ENCODE assay signal across 10 mouse cellular contexts in genomic region chr2:167343369-167344140, GRCm38 (mm10). TPM values are rescaled to one million over a fixed set of nuclear protein-coding genes. Genes with fewer than 3 reads are reported as not detected.
DNase-seq lines count a peak whose midpoint lies in the region; ATAC-seq and TF ChIP-seq lines count a peak whose summit lies in the region.
"Had no signal": no experiment of that assay in that cellular context is flagged by ENCODE, and none has a peak within 500 bp of the region (broad histone marks: within the 10 kb centered on the region; RNA-seq: fewer than 3 reads in every experiment).

No protein-coding gene starts in this region.

- H3K4me2 ChIP-seq in intestine, embryonic 14.5 days (ENCODE audit: low read length): no peak overlapping the region
- H3K4me2 ChIP-seq in intestine, embryonic 15.5 days (replicated peaks): no peak overlapping the region
- no peak overlapping the region for H3K4me2 ChIP-seq in embryonic facial prominence, embryonic 15.5 days (replicated peaks)
- H3K4me2 ChIP-seq in liver, postnatal 0 days (ENCODE audit: low read depth, low read length): peak overlapping the region; percentile 54
- H3K4me2 ChIP-seq: hindbrain, embryonic 15.5 days had no signal

- WGBS in intestine, embryonic 14.5 days: 69% methylated on average over 12 of the region's 12 CpGs
- 64% methylated on average over 12 of the region's 12 CpGs for WGBS in intestine, embryonic 15.5 days
- WGBS in embryonic facial prominence, embryonic 15.5 days: 57% methylated on average over 12 of the region's 12 CpGs
- 54% methylated on average over 12 of the region's 12 CpGs for WGBS in liver, postnatal 0 days (ENCODE audit: insufficient replicate concordance)

- peaks cover 23% of the 10 kb centered on the region for H3K4me1 ChIP-seq in intestine, embryonic 14.5 days (replicated peaks; ENCODE audit: control insufficient read depth, insufficient read depth, low read length)
- H3K4me1 ChIP-seq in intestine, embryonic 15.5 days (replicated peaks): peaks cover 24% of the 10 kb centered on the region
- H3K4me1 ChIP-seq in embryonic facial prominence, embryonic 15.5 days: peaks cover 13% of the 10 kb centered on the region
- H3K4me1 ChIP-seq in liver, postnatal 0 days (ENCODE audit: insufficient read depth): peaks cover 31% of the 10 kb centered on the region

- H3K27me3 ChIP-seq in intestine, embryonic 14.5 days (replicated peaks; ENCODE audit: control insufficient read depth, insufficient read depth, low read length): no peaks in the 10 kb centered on the region
- H3K27me3 ChIP-seq in intestine, embryonic 15.5 days (replicated peaks): no peaks in the 10 kb centered on the region
- H3K27me3 ChIP-seq in embryonic facial prominence, embryonic 15.5 days: no peaks in the 10 kb centered on the region
- peaks cover 11% of the 10 kb centered on the region; the same call in 1 of the 2 replicates for H3K27me3 ChIP-seq in liver, postnatal 0 days (ENCODE audit: insufficient read depth, low read length)
- H3K27me3 ChIP-seq: hindbrain, embryonic 15.5 days had no signal

- H3K9me3 ChIP-seq in intestine, embryonic 14.5 days (ENCODE audit: control insufficient read depth, low read length): no peaks in the 10 kb centered on the region
- H3K9me3 ChIP-seq in intestine, embryonic 15.5 days: no peaks in the 10 kb centered on the region
- no peaks in the 10 kb centered on the region for H3K9me3 ChIP-seq in embryonic facial prominence, embryonic 15.5 days (replicated peaks)
- H3K9me3 ChIP-seq in liver, postnatal 0 days (ENCODE audit: low read length): no peaks in the 10 kb centered on the region
- H3K9me3 ChIP-seq: hindbrain, embryonic 15.5 days had no signal

- TF ChIP-seq EP300 in liver, postnatal 0 days (IDR thresholded peaks at IDR 0.05; ENCODE audit: low read depth): peak; percentile 84

- peak; percentile 51 for DNase-seq in adrenal gland, postnatal 14 days
- no peak for DNase-seq in adrenal gland, postnatal 4 days (ENCODE audit: low spot score in 2 of 2)
- no peak for DNase-seq in intestine, embryonic 14.5 days (ENCODE audit: low spot score)
- peak; percentile 59 for DNase-seq in liver, postnatal 0 days
- DNase-seq in embryo, embryonic 10 days (ENCODE audit: low spot score): no peak
- no peak for DNase-seq in adipocyte (ENCODE audit: low spot score)
- DNase-seq: left cerebral cortex, postnatal 4 days had no signal

- ATAC-seq in intestine, embryonic 14.5 days (replicated peaks; ENCODE audit: low FRiP score, low TSS enrichment, low read depth): no peak
- no peak for ATAC-seq in intestine, embryonic 15.5 days
- 0 out of 2 replicates have a peak, but pooled peaks have one; percentile 44 for ATAC-seq in embryonic facial prominence, embryonic 15.5 days (ENCODE audit: insufficient number of reproducible peaks, low FRiP score, low TSS enrichment, low read depth)
- peak; percentile 80 for ATAC-seq in liver, postnatal 0 days

- H3K9ac ChIP-seq in intestine, embryonic 14.5 days (ENCODE audit: low read length): 0 out of 2 replicates have a peak overlapping the region, but pooled peaks have one; percentile 16
- no peak overlapping the region for H3K9ac ChIP-seq in intestine, embryonic 15.5 days
- H3K9ac ChIP-seq in embryonic facial prominence, embryonic 15.5 days: no peak overlapping the region
- peak overlapping the region; percentile 3; the same call in 1 of the 2 replicates for H3K9ac ChIP-seq in liver, postnatal 0 days (replicated peaks)
- H3K9ac ChIP-seq: hindbrain, embryonic 15.5 days had no signal

- H3K27ac ChIP-seq in intestine, embryonic 14.5 days (ENCODE audit: low read depth): no peak overlapping the region
- H3K27ac ChIP-seq in intestine, embryonic 15.5 days: no peak overlapping the region
- no peak overlapping the region for H3K27ac ChIP-seq in embryonic facial prominence, embryonic 15.5 days (replicated peaks)
- H3K27ac ChIP-seq in liver, postnatal 0 days (ENCODE audit: low read depth): 0 out of 2 replicates have a peak overlapping the region, but pooled peaks have one; percentile 51
- H3K27ac ChIP-seq: hindbrain, embryonic 15.5 days had no signal

- TF ChIP-seq CTCF in liver, postnatal 0 days (IDR thresholded peaks at IDR 0.05; ENCODE audit: low read depth): no peak

- H3K4me3 ChIP-seq in intestine, embryonic 14.5 days (ENCODE audit: low read depth, low read length): no peak overlapping the region
- no peak overlapping the region for H3K4me3 ChIP-seq in intestine, embryonic 15.5 days (replicated peaks)
- no peak overlapping the region for H3K4me3 ChIP-seq in embryonic facial prominence, embryonic 15.5 days (replicated peaks)
- H3K4me3 ChIP-seq in liver, postnatal 0 days (ENCODE audit: low read depth, low read length): peak overlapping the region; percentile 11; the same call in 1 of the 2 replicates
- H3K4me3 ChIP-seq: hindbrain, embryonic 15.5 days had no signal

- no peaks in the 10 kb centered on the region for H3K36me3 ChIP-seq in intestine, embryonic 14.5 days (ENCODE audit: control insufficient read depth, insufficient read depth, low read length)
- H3K36me3 ChIP-seq in intestine, embryonic 15.5 days: no peaks in the 10 kb centered on the region
- no peaks in the 10 kb centered on the region for H3K36me3 ChIP-seq in embryonic facial prominence, embryonic 15.5 days
- H3K36me3 ChIP-seq in liver, postnatal 0 days (replicated peaks; ENCODE audit: insufficient read depth, low read length): no peaks in the 10 kb centered on the region
- H3K36me3 ChIP-seq: hindbrain, embryonic 15.5 days had no signal

RNA-seq across cellular contexts. Expression of gene B4galt5, which starts 5.4 kb away (rescaled TPM):
- 75.6 and 77.7 TPM in 2 replicates for total RNA-seq in adrenal gland, postnatal 14 days (2021)
- total RNA-seq in adrenal gland, postnatal 4 days (2021): 100 to 1,000 TPM in 1 of 2 experiments, 10 to 100 TPM in 1; 86.1 to 102 TPM
- 9.6 and 10.6 TPM in 2 replicates for polyA plus RNA-seq in intestine, embryonic 14.5 days (2014; fragmentation: Nextera tagmentation; extraction: Ambion mirVana)
- 9.6 and 10.8 TPM in 2 replicates for polyA plus RNA-seq in intestine, embryonic 15.5 days (2015; fragmentation: Nextera tagmentation; extraction: Ambion mirVana)
- 11.5 and 14.8 TPM in 2 replicates for polyA plus RNA-seq in embryonic facial prominence, embryonic 15.5 days (2015; fragmentation: Nextera tagmentation; extraction: Ambion mirVana)
- polyA plus RNA-seq in liver, postnatal 0 days (2015; fragmentation: Nextera tagmentation; extraction: Ambion mirVana): 3.2 and 4.2 TPM in 2 replicates

Comparison
In these comparisons a context has a peak if more than half of its experiments do, and no peak if none do; other contexts are left out.
1. DNase-seq: peak in adrenal gland, postnatal 14 days (single experiment) and liver, postnatal 0 days (single experiment); none in adrenal gland, postnatal 4 days (0 of 2), intestine, embryonic 14.5 days (single experiment), embryo, embryonic 10 days (single experiment) and adipocyte (single experiment).
2. H3K9ac ChIP-seq: peak in intestine, embryonic 14.5 days (single experiment) and liver, postnatal 0 days (single experiment); none in intestine, embryonic 15.5 days (single experiment) and embryonic facial prominence, embryonic 15.5 days (single experiment).
3. ATAC-seq: peak in embryonic facial prominence, embryonic 15.5 days (single experiment) and liver, postnatal 0 days (single experiment); none in intestine, embryonic 14.5 days (single experiment) and intestine, embryonic 15.5 days (single experiment).